Mouse (Mus musculus): Measurements from ENCODE around the gene Soga1. TPM values are rescaled to one million over a fixed set of nuclear protein-coding genes. Genes with fewer than 3 reads are reported as not detected.

Soga1 gene
- total and polyA plus RNA-seq, 3 experiments = 2.6 to 16.4 (median 6.0) TPM

- peaks cover 85% of the 10 kb centered on the region for H3K27me3 ChIP-seq (ENCODE audit: insufficient read depth, low read length)
- H3K4me3 ChIP-seq (ENCODE audit: low read depth, low read length) = no peak overlapping the region
- H3K4me1 ChIP-seq (ENCODE audit: insufficient read depth, low read depth, low read length) = peaks cover 12% of the 10 kb centered on the region
- H3K36me3 ChIP-seq (replicated peaks) = no peaks in the 10 kb centered on the region
- no peak for TF ChIP-seq CTCF (IDR thresholded peaks at IDR 0.05; ENCODE audit: low read depth, low read length)
- no peak for TF ChIP-seq GATA1 (IDR thresholded peaks at IDR 0.05; ENCODE audit: borderline replicate concordance, low read length)
- TF ChIP-seq POLR2AphosphoS5 (IDR thresholded peaks at IDR 0.05; ENCODE audit: insufficient replicate concordance, low read depth, low read length) = no peak
- no peak for TF ChIP-seq GATA2 (IDR thresholded peaks at IDR 0.05; ENCODE audit: borderline replicate concordance, low read depth, low read length)
- no peaks in the 10 kb centered on the region for H3K9me3 ChIP-seq (replicated peaks)
- no peak for DNase-seq (ENCODE audit: low spot score)
- ATAC-seq (ENCODE audit: extremely low read depth, insufficient number of reproducible peaks, low FRiP score, poor library complexity, severe bottlenecking) = 0 out of 2 replicates have a peak, but pooled peaks have one; percentile 8
These were observed 15.8 kb downstream of the Soga1 start for GRCm38 (mm10) chr2:157063241-157063700.

GRCm38 (mm10) chr2:157060557-157061305, 18.3 kb downstream of the Soga1 start:
- Histone ChIP-seq H3K27me3 (ENCODE audit: insufficient read depth, low read length) (peaks cover 81% of the 10 kb centered on the region), H3K4me3 (ENCODE audit: low read depth, low read length) (no peak overlapping the region), H3K36me3 (replicated peaks) (no peaks in the 10 kb centered on the region), H3K4me1 (ENCODE audit: insufficient read depth, low read depth, low read length) (peaks cover 12% of the 10 kb centered on the region), H3K9me3 (replicated peaks) (no peaks in the 10 kb centered on the region)
- DNase-seq (ENCODE audit: low spot score) (no peak), ATAC-seq (ENCODE audit: extremely low read depth, insufficient number of reproducible peaks, low FRiP score, poor library complexity, severe bottlenecking) (no peak)
- TF ChIP-seq GATA1 (IDR thresholded peaks at IDR 0.05; ENCODE audit: borderline replicate concordance, low read length) (no peak), POLR2AphosphoS5 (IDR thresholded peaks at IDR 0.05; ENCODE audit: insufficient replicate concordance, low read depth, low read length) (no peak), TAL1 (conservative IDR thresholded peaks at IDR 0.05; ENCODE audit: low read depth, low read length) (no peak), GATA2 (IDR thresholded peaks at IDR 0.05; ENCODE audit: borderline replicate concordance, low read depth, low read length) (no peak), CTCF (IDR thresholded peaks at IDR 0.05; ENCODE audit: low read depth, low read length) (no peak)

GRCm38 (mm10) chr2:157060037-157060436, 19.0 kb downstream of the Soga1 start:
- DNase-seq (ENCODE audit: low spot score) (no peak), ATAC-seq (ENCODE audit: extremely low read depth, insufficient number of reproducible peaks, low FRiP score, poor library complexity, severe bottlenecking) (no peak)
- Histone ChIP-seq H3K9me3 (replicated peaks) (no peaks in the 10 kb centered on the region), H3K4me3 (ENCODE audit: low read depth, low read length) (no peak overlapping the region), H3K36me3 (replicated peaks) (no peaks in the 10 kb centered on the region), H3K27me3 (ENCODE audit: insufficient read depth, low read length) (peaks cover 78% of the 10 kb centered on the region), H3K4me1 (ENCODE audit: insufficient read depth, low read depth, low read length) (peaks cover 12% of the 10 kb centered on the region)
- TF ChIP-seq GATA2 (IDR thresholded peaks at IDR 0.05; ENCODE audit: borderline replicate concordance, low read depth, low read length) (no peak), CTCF (IDR thresholded peaks at IDR 0.05; ENCODE audit: low read depth, low read length) (no peak), POLR2AphosphoS5 (IDR thresholded peaks at IDR 0.05; ENCODE audit: insufficient replicate concordance, low read depth, low read length) (no peak), TAL1 (conservative IDR thresholded peaks at IDR 0.05; ENCODE audit: low read depth, low read length) (no peak), GATA1 (IDR thresholded peaks at IDR 0.05; ENCODE audit: borderline replicate concordance, low read length) (no peak)

GRCm38 (mm10) chr2:157059166-157059565, 19.9 kb downstream of the Soga1 start:
- Histone ChIP-seq H3K4me3 (ENCODE audit: low read depth, low read length) (no peak overlapping the region), H3K27me3 (ENCODE audit: insufficient read depth, low read length) (peaks cover 78% of the 10 kb centered on the region), H3K4me1 (ENCODE audit: insufficient read depth, low read depth, low read length) (peaks cover 12% of the 10 kb centered on the region), H3K36me3 (replicated peaks) (no peaks in the 10 kb centered on the region), H3K9me3 (replicated peaks) (no peaks in the 10 kb centered on the region)
- TF ChIP-seq POLR2AphosphoS5 (IDR thresholded peaks at IDR 0.05; ENCODE audit: insufficient replicate concordance, low read depth, low read length) (no peak), CTCF (IDR thresholded peaks at IDR 0.05; ENCODE audit: low read depth, low read length) (no peak), GATA2 (IDR thresholded peaks at IDR 0.05; ENCODE audit: borderline replicate concordance, low read depth, low read length) (no peak), TAL1 (conservative IDR thresholded peaks at IDR 0.05; ENCODE audit: low read depth, low read length) (no peak), GATA1 (IDR thresholded peaks at IDR 0.05; ENCODE audit: borderline replicate concordance, low read length) (no peak)
- no peak for ATAC-seq (ENCODE audit: extremely low read depth, insufficient number of reproducible peaks, low FRiP score, poor library complexity, severe bottlenecking)
- no peak for DNase-seq (ENCODE audit: low spot score)

DNA sequence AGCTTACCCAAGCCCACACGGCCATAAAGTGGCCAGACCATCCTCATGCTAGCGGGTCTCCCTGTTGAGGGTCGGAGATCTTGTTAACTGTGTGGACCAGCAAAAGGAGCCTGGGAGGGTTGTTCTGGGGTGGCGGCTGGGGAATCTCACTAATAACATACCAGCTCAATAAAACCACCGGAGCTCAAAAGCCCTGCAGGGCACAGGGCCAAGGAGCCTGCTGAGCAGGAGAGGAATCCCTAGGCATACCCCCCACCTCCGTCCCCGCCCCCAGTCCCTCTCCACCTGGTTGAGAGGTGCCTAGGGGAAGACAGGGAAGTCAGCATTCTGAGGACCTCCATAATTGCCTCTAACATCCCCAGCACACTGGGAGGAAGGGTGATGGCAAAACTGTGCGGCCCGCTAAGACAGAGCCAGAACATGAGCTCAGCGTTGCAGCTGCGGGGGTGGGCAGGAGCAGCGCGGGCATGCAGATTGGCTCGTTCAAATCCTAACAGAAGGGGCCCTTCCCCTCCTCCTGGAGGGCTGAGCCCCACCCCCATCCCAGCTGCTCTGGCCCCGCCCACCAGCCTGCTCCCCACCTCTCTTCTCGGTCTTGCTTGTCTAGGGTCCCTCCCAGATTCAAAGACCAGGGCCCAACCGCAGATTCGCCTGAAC, 20.6 kb downstream of the Soga1 start:
- DNase-seq (ENCODE audit: low spot score) (no peak), ATAC-seq (ENCODE audit: extremely low read depth, insufficient number of reproducible peaks, low FRiP score, poor library complexity, severe bottlenecking) (no peak)
- no peak overlapping the region; the same call in 1 of the 2 replicates for H3K4me3 ChIP-seq (ENCODE audit: low read depth, low read length)
- H3K9me3 ChIP-seq (replicated peaks) = no peaks in the 10 kb centered on the region
- TF ChIP-seq TAL1 (conservative IDR thresholded peaks at IDR 0.05; ENCODE audit: low read depth, low read length) = no peak
- TF ChIP-seq GATA2 (IDR thresholded peaks at IDR 0.05; ENCODE audit: borderline replicate concordance, low read depth, low read length) = no peak
- no peak for TF ChIP-seq GATA1 (IDR thresholded peaks at IDR 0.05; ENCODE audit: borderline replicate concordance, low read length)
- no peak for TF ChIP-seq CTCF (IDR thresholded peaks at IDR 0.05; ENCODE audit: low read depth, low read length)
- TF ChIP-seq POLR2AphosphoS5 (IDR thresholded peaks at IDR 0.05; ENCODE audit: insufficient replicate concordance, low read depth, low read length) = no peak
- H3K36me3 ChIP-seq (replicated peaks) = no peaks in the 10 kb centered on the region
- H3K27me3 ChIP-seq (ENCODE audit: insufficient read depth, low read length) = peaks cover 75% of the 10 kb centered on the region
- H3K4me1 ChIP-seq (ENCODE audit: insufficient read depth, low read depth, low read length) = peaks cover 10% of the 10 kb centered on the region

- Histone ChIP-seq H3K36me3 (replicated peaks) (no peaks in the 10 kb centered on the region), H3K4me3 (ENCODE audit: low read depth, low read length) (no peak overlapping the region), H3K27me3 (ENCODE audit: insufficient read depth, low read length) (peaks cover 72% of the 10 kb centered on the region), H3K9me3 (replicated peaks) (no peaks in the 10 kb centered on the region), H3K4me1 (ENCODE audit: insufficient read depth, low read depth, low read length) (peaks cover 7% of the 10 kb centered on the region)
- DNase-seq (ENCODE audit: low spot score) = no peak
- no peak for ATAC-seq (ENCODE audit: extremely low read depth, insufficient number of reproducible peaks, low FRiP score, poor library complexity, severe bottlenecking)
- TF ChIP-seq GATA1 (IDR thresholded peaks at IDR 0.05; ENCODE audit: borderline replicate concordance, low read length) (no peak), TAL1 (conservative IDR thresholded peaks at IDR 0.05; ENCODE audit: low read depth, low read length) (no peak), GATA2 (IDR thresholded peaks at IDR 0.05; ENCODE audit: borderline replicate concordance, low read depth, low read length) (no peak), POLR2AphosphoS5 (IDR thresholded peaks at IDR 0.05; ENCODE audit: insufficient replicate concordance, low read depth, low read length) (no peak), CTCF (IDR thresholded peaks at IDR 0.05; ENCODE audit: low read depth, low read length) (no peak)
These were observed 21.3 kb downstream of the Soga1 start for GRCm38 (mm10) chr2:157057758-157058157.
